Mouse (Mus musculus) retina, embryonic 14.5 days (tissue): ENCODE measurements around the gene Zmym3.
"Not testable (repeated sequence)": the region's sequence is repeated elsewhere in the genome, so short reads cannot be mapped to it uniquely, and the experiment has no call there.

Experiments used
- DNase-seq: peaks from one replicate; pipeline ENCODE4 v3.0.0-alpha.2; 2015; ENCODE audit warnings: low spot score

Gene Zmym3

GRCm38 (mm10) chrX:101376190-101376968 is 44.3 kb downstream of the Zmym3 start, which contains the start of gene Gjb1:
Gjb1 (plus strand) TSS chrX:101376378.
- no peak for DNase-seq

- DNase-seq: no peak
Observed at GRCm38 (mm10) chrX:101372946-101373345, 47.7 kb downstream of the Zmym3 start.

- DNase-seq: no peak
Observed at GRCm38 (mm10) chrX:101370573-101370972, 50.1 kb downstream of the Zmym3 start.

GRCm38 (mm10) chrX:101369001-101369400 is 51.6 kb downstream of the Zmym3 start:
- no peak for DNase-seq

GRCm38 (mm10) chrX:101358902-101359301 is 61.7 kb downstream of the Zmym3 start:
- not testable (repeated sequence) for DNase-seq
